Mouse (Mus musculus) mesoderm, embryonic 11.5 days (tissue): ENCODE data around the gene Mef2c.

Experiments
- DNase-seq: peaks from one replicate; pipeline ENCODE4 v3.0.0-alpha.2; 2012; ENCODE audit warnings: low read depth, low spot score

Gene Mef2c

GRCm38 (mm10) chr13:83608851-83609516, 105.2 kb downstream of the Mef2c start:
- peak; percentile 24 for DNase-seq

- DNase-seq = no peak
These were observed 105.7 kb downstream of the Mef2c start for GRCm38 (mm10) chr13:83609517-83609878.

GRCm38 (mm10) chr13:83610124-83610523, 106.3 kb downstream of the Mef2c start:
- no peak for DNase-seq

GRCm38 (mm10) chr13:83612195-83612594, 108.4 kb downstream of the Mef2c start:
- DNase-seq = peak; percentile 51

- DNase-seq = no peak
These were observed 112.0 kb downstream of the Mef2c start for GRCm38 (mm10) chr13:83615875-83616274.

- no peak for DNase-seq
These were observed 120.8 kb downstream of the Mef2c start for GRCm38 (mm10) chr13:83624651-83625050.

GRCm38 (mm10) chr13:83627429-83627828, 123.6 kb downstream of the Mef2c start:
- DNase-seq = no peak

GRCm38 (mm10) chr13:83628139-83628538, 124.3 kb downstream of the Mef2c start:
- DNase-seq = no peak

- DNase-seq = no peak
These were observed 129.3 kb downstream of the Mef2c start for GRCm38 (mm10) chr13:83633155-83633554.

GRCm38 (mm10) chr13:83635218-83635617, 131.4 kb downstream of the Mef2c start:
- DNase-seq = no peak

GRCm38 (mm10) chr13:83637666-83638065, 133.8 kb downstream of the Mef2c start:
- no peak for DNase-seq

- DNase-seq = no peak
These were observed 134.9 kb downstream of the Mef2c start for GRCm38 (mm10) chr13:83638735-83639134.

- no peak for DNase-seq
These were observed 145.2 kb downstream of the Mef2c start for GRCm38 (mm10) chr13:83649051-83649450.

GRCm38 (mm10) chr13:83649795-83650476, 146.1 kb downstream of the Mef2c start:
- DNase-seq = no peak

- no peak for DNase-seq
These were observed 147.0 kb downstream of the Mef2c start for GRCm38 (mm10) chr13:83650807-83651206.

- DNase-seq = no peak
These were observed 148.2 kb downstream of the Mef2c start for GRCm38 (mm10) chr13:83651941-83652548.

- no peak for DNase-seq
These were observed 148.7 kb downstream of the Mef2c start for GRCm38 (mm10) chr13:83652560-83652959.

GRCm38 (mm10) chr13:83654889-83655769, 151.3 kb downstream of the Mef2c start:
- DNase-seq = peak; percentile 88

- no peak for DNase-seq
These were observed 152.3 kb downstream of the Mef2c start for GRCm38 (mm10) chr13:83656094-83656493.

GRCm38 (mm10) chr13:83656773-83657172, 152.9 kb downstream of the Mef2c start:
- peak; percentile 27 for DNase-seq

- no peak for DNase-seq
These were observed 156.9 kb downstream of the Mef2c start for GRCm38 (mm10) chr13:83660722-83661121.

- no peak for DNase-seq
These were observed 157.3 kb downstream of the Mef2c start for GRCm38 (mm10) chr13:83661166-83661565.
